Mouse (Mus musculus): Measurements from ENCODE around the gene Il9. TPM values are rescaled to one million over a fixed set of nuclear protein-coding genes. Genes with fewer than 3 reads are reported as not detected.

Il9 gene
- polyA plus RNA-seq, 2 experiments: not detected

- no peak overlapping the region for H3K9ac ChIP-seq (replicated peaks)
- H3K4me3 ChIP-seq (ENCODE audit: insufficient read depth in 1 of 2, low read depth in 2 of 2, low read length in 2 of 2): no peak overlapping the region
- H3K27ac ChIP-seq: no peak overlapping the region
- ATAC-seq (ENCODE audit: insufficient read depth) (no peak), DNase-seq (ENCODE audit: low read depth in 3 of 3, low spot score in 3 of 3) (no peak)
- H3K36me3 ChIP-seq (replicated peaks; ENCODE audit: control insufficient read depth, insufficient read depth, low read depth): no peaks in the 10 kb centered on the region
- no peaks in the 10 kb centered on the region for H3K27me3 ChIP-seq (ENCODE audit: control insufficient read depth, insufficient read depth, low read length)
- TF ChIP-seq CTCF (IDR thresholded peaks at IDR 0.05; ENCODE audit: low read depth) (no peak), EP300 (IDR thresholded peaks at IDR 0.05; ENCODE audit: low read depth) (no peak)
- H3K4me2 ChIP-seq (ENCODE audit: low read depth): no peak overlapping the region
- WGBS (ENCODE audit: insufficient replicate concordance): 68% methylated on average over 12 of the region's 12 CpGs
- H3K4me1 ChIP-seq (replicated peaks; ENCODE audit: control insufficient read depth in 2 of 2, insufficient read depth in 2 of 2, low read length in 1 of 2): 0 out of 4 replicates have a peak, but pooled peaks cover 2% of the 10 kb centered on the region in 2 experiments
- H3K9me3 ChIP-seq (ENCODE audit: control insufficient read depth, low read length): no peaks in the 10 kb centered on the region
Observed at GRCm38 (mm10) chr13:56526871-56527270, 44.8 kb upstream of the Il9 start.

- Histone ChIP-seq H3K4me1 (replicated peaks; ENCODE audit: control insufficient read depth in 2 of 2, insufficient read depth in 2 of 2, low read length in 1 of 2) (0 out of 4 replicates have a peak, but pooled peaks cover 2% of the 10 kb centered on the region in 2 experiments), H3K27ac (no peak overlapping the region), H3K9ac (replicated peaks) (peak overlapping the region; percentile 16; the same call in 1 of the 2 replicates), H3K9me3 (ENCODE audit: control insufficient read depth, low read length) (no peaks in the 10 kb centered on the region), H3K36me3 (replicated peaks; ENCODE audit: control insufficient read depth, insufficient read depth, low read depth) (no peaks in the 10 kb centered on the region), H3K27me3 (ENCODE audit: control insufficient read depth, insufficient read depth, low read length) (no peaks in the 10 kb centered on the region), H3K4me3 (ENCODE audit: insufficient read depth in 1 of 2, low read depth in 2 of 2, low read length in 2 of 2) (peak overlapping the region; percentile 21 to 58), H3K4me2 (ENCODE audit: low read depth) (peak overlapping the region; percentile 69)
- WGBS (ENCODE audit: insufficient replicate concordance): 7% methylated on average over 8 of the region's 8 CpGs
- ATAC-seq (ENCODE audit: insufficient read depth) (peak; percentile 17; the same call in 1 of the 2 replicates), DNase-seq (ENCODE audit: low read depth in 3 of 3, low spot score in 3 of 3) (no peak)
- TF ChIP-seq EP300 (IDR thresholded peaks at IDR 0.05; ENCODE audit: low read depth) (no peak), CTCF (IDR thresholded peaks at IDR 0.05; ENCODE audit: low read depth) (no peak)
Observed at GRCm38 (mm10) chr13:56522821-56523167, 40.7 kb upstream of the Il9 start.

- 1% methylated on average over 55 of the region's 56 CpGs for WGBS (ENCODE audit: insufficient replicate concordance)
Observed at GRCm38 (mm10) chr13:56522081-56522820, 40.2 kb upstream of the Il9 start, which contains the start of gene Fbxl21. Gene Fbxl21 (plus strand): TSS chr13:56522472.

GRCm38 (mm10) chr13:56516816-56517215, 34.8 kb upstream of the Il9 start:
- no peaks in the 10 kb centered on the region for H3K36me3 ChIP-seq (replicated peaks; ENCODE audit: control insufficient read depth, insufficient read depth, low read depth)
- no peak overlapping the region for H3K27ac ChIP-seq
- H3K9ac ChIP-seq (replicated peaks): no peak overlapping the region
- H3K4me1 ChIP-seq (replicated peaks; ENCODE audit: control insufficient read depth in 2 of 2, insufficient read depth in 2 of 2, low read length in 1 of 2): no peaks in the 10 kb centered on the region
- TF ChIP-seq CTCF (IDR thresholded peaks at IDR 0.05; ENCODE audit: low read depth): no peak
- TF ChIP-seq EP300 (IDR thresholded peaks at IDR 0.05; ENCODE audit: low read depth): no peak
- no peak overlapping the region for H3K4me2 ChIP-seq (ENCODE audit: low read depth)
- DNase-seq (ENCODE audit: low read depth in 3 of 3, low spot score in 3 of 3) (no peak), ATAC-seq (ENCODE audit: insufficient read depth) (no peak)
- 42% methylated on average over 7 of the region's 7 CpGs for WGBS (ENCODE audit: insufficient replicate concordance)
- H3K9me3 ChIP-seq (ENCODE audit: control insufficient read depth, low read length): no peaks in the 10 kb centered on the region
- no peaks in the 10 kb centered on the region for H3K27me3 ChIP-seq (ENCODE audit: control insufficient read depth, insufficient read depth, low read length)
- no peak overlapping the region for H3K4me3 ChIP-seq (ENCODE audit: insufficient read depth in 1 of 2, low read depth in 2 of 2, low read length in 2 of 2)

More at GRCm38 (mm10) chr13:56522081-56522820, 40.2 kb upstream of the Il9 start, which contains the start of gene Fbxl21:
- H3K4me1 ChIP-seq (replicated peaks; ENCODE audit: control insufficient read depth in 2 of 2, insufficient read depth in 2 of 2, low read length in 1 of 2): 0 out of 4 replicates have a peak, but pooled peaks cover 2% of the 10 kb centered on the region in 2 experiments
- peak within 1 kb of the TSS; percentile 69 for H3K4me2 ChIP-seq (ENCODE audit: low read depth)
- DNase-seq (ENCODE audit: low read depth in 3 of 3, low spot score in 3 of 3): peak; percentile 56 to 69 (median 63)
- TF ChIP-seq CTCF (IDR thresholded peaks at IDR 0.05; ENCODE audit: low read depth): no peak
- no peak for TF ChIP-seq EP300 (IDR thresholded peaks at IDR 0.05; ENCODE audit: low read depth)
- H3K27me3 ChIP-seq (ENCODE audit: control insufficient read depth, insufficient read depth, low read length): no peaks in the 10 kb centered on the region
- no peaks in the 10 kb centered on the region for H3K9me3 ChIP-seq (ENCODE audit: control insufficient read depth, low read length)
- no peak within 1 kb of the TSS for H3K27ac ChIP-seq
- ATAC-seq (ENCODE audit: insufficient read depth): peak; percentile 98
- peak within 1 kb of the TSS; percentile 21 to 58 for H3K4me3 ChIP-seq (ENCODE audit: insufficient read depth in 1 of 2, low read depth in 2 of 2, low read length in 2 of 2)
- H3K9ac ChIP-seq (replicated peaks): peak within 1 kb of the TSS; percentile 16; the same call in 1 of the 2 replicates
- H3K36me3 ChIP-seq (replicated peaks; ENCODE audit: control insufficient read depth, insufficient read depth, low read depth): no peaks in the 10 kb centered on the region

- no peak for TF ChIP-seq EP300 (IDR thresholded peaks at IDR 0.05; ENCODE audit: low read depth)
- no peak for TF ChIP-seq CTCF (IDR thresholded peaks at IDR 0.05; ENCODE audit: low read depth)
- no peak for ATAC-seq (ENCODE audit: insufficient read depth)
Observed at GRCm38 (mm10) chr13:56516311-56516710, 34.3 kb upstream of the Il9 start.

More at GRCm38 (mm10) chr13:56516311-56516710, 34.3 kb upstream of the Il9 start:
- Histone ChIP-seq H3K4me3 (ENCODE audit: insufficient read depth in 1 of 2, low read depth in 2 of 2, low read length in 2 of 2) (no peak overlapping the region), H3K4me2 (ENCODE audit: low read depth) (no peak overlapping the region), H3K36me3 (replicated peaks; ENCODE audit: control insufficient read depth, insufficient read depth, low read depth) (no peaks in the 10 kb centered on the region), H3K9me3 (ENCODE audit: control insufficient read depth, low read length) (no peaks in the 10 kb centered on the region), H3K9ac (replicated peaks) (no peak overlapping the region), H3K27me3 (ENCODE audit: control insufficient read depth, insufficient read depth, low read length) (no peaks in the 10 kb centered on the region), H3K4me1 (replicated peaks; ENCODE audit: control insufficient read depth in 2 of 2, insufficient read depth in 2 of 2, low read length in 1 of 2) (no peaks in the 10 kb centered on the region), H3K27ac (no peak overlapping the region)
- no peak for DNase-seq (ENCODE audit: low read depth in 3 of 3, low spot score in 3 of 3)
- 55% methylated on average over 4 of the region's 4 CpGs for WGBS (ENCODE audit: insufficient replicate concordance)
